Comparison of ENCODE assay signal across 9 mouse cellular contexts in genomic region chr3:147182366-147182875, GRCm38 (mm10).
A peak's percentile ranks its signal among the peaks of the same experiment; 100 is the strongest.
DNase-seq lines count a peak whose midpoint lies in the region; ATAC-seq and TF ChIP-seq lines count a peak whose summit lies in the region.
"Had no signal": no experiment of that assay in that cellular context is flagged by ENCODE, and none has a peak within 500 bp of the region (broad histone marks: within the 10 kb centered on the region; RNA-seq: fewer than 3 reads in every experiment).

No protein-coding gene starts in this region.

- ATAC-seq in forebrain, embryonic 13.5 days: peak; percentile 89

- H3K9me3 ChIP-seq in forebrain, embryonic 13.5 days (replicated peaks): no peaks in the 10 kb centered on the region
- no peaks in the 10 kb centered on the region for H3K9me3 ChIP-seq in midbrain, embryonic 10.5 days (replicated peaks)

- TF ChIP-seq POLR2A in cerebellum, adult 2 months (IDR thresholded peaks at IDR 0.05; ENCODE audit: borderline replicate concordance, insufficient read depth, low read length): no peak

- H3K4me3 ChIP-seq in cerebellum, adult 2 months (replicated peaks; ENCODE audit: insufficient read depth, low read depth, low read length): no peak overlapping the region
- 0 out of 2 replicates have a peak overlapping the region, but pooled peaks have one; percentile 4 for H3K4me3 ChIP-seq in forebrain, embryonic 13.5 days
- H3K4me3 ChIP-seq in midbrain, embryonic 10.5 days: peak overlapping the region; percentile 42

- H3K9ac ChIP-seq in forebrain, embryonic 13.5 days: peak overlapping the region; percentile 46; the same call in 1 of the 2 replicates
- H3K9ac ChIP-seq: liver, embryonic 14.5 days had no signal

- no peaks in the 10 kb centered on the region for H3K27me3 ChIP-seq in cerebellum, adult 2 months (ENCODE audit: control insufficient read depth, insufficient read depth, low read length)
- H3K27me3 ChIP-seq in forebrain, embryonic 13.5 days: no peaks in the 10 kb centered on the region
- peaks cover 29% of the 10 kb centered on the region for H3K27me3 ChIP-seq in midbrain, embryonic 10.5 days (ENCODE audit: low read depth, poor library complexity, severe bottlenecking)

- H3K36me3 ChIP-seq in forebrain, embryonic 13.5 days (ENCODE audit: poor library complexity, severe bottlenecking): no peaks in the 10 kb centered on the region
- H3K36me3 ChIP-seq in midbrain, embryonic 10.5 days: no peaks in the 10 kb centered on the region

- H3K27ac ChIP-seq in cerebellum, adult 2 months (ENCODE audit: insufficient read depth, low read length): no peak overlapping the region
- H3K27ac ChIP-seq in forebrain, embryonic 13.5 days: peak overlapping the region; percentile 83
- peak overlapping the region; percentile 88 for H3K27ac ChIP-seq in midbrain, embryonic 10.5 days (replicated peaks)
- H3K27ac ChIP-seq: liver, embryonic 14.5 days had no signal

- 5% methylated on average over 15 of the region's 15 CpGs for WGBS in cerebellum, adult 2 months
- WGBS in forebrain, embryonic 13.5 days: 18% methylated on average over 15 of the region's 15 CpGs
- 26% methylated on average over 15 of the region's 15 CpGs for WGBS in midbrain, embryonic 10.5 days

- no peak for TF ChIP-seq CTCF in cerebellum, adult 2 months (IDR thresholded peaks at IDR 0.05; ENCODE audit: borderline replicate concordance, insufficient read depth, low read depth, low read length)

- H3K4me1 ChIP-seq in cerebellum, adult 2 months (ENCODE audit: control insufficient read depth, insufficient read depth, low read length): peaks cover 3% of the 10 kb centered on the region
- peaks cover 36% of the 10 kb centered on the region for H3K4me1 ChIP-seq in forebrain, embryonic 13.5 days
- H3K4me1 ChIP-seq in midbrain, embryonic 10.5 days: peaks cover 51% of the 10 kb centered on the region

- peak; percentile 12 to 24 for DNase-seq in cerebellum, adult 2 months
- no peak for DNase-seq in cerebellum, adult 11-12 months
- peak; percentile 9 to 22 for DNase-seq in layer of hippocampus, postnatal 14 days (ENCODE audit: low spot score in 2 of 2)
- DNase-seq in layer of hippocampus, adult 9-11 months: no peak
- DNase-seq in midbrain, embryonic 10.5 days (ENCODE audit: low spot score): no peak
- DNase-seq in thymus, postnatal 36 days: no peak
- no peak for DNase-seq in embryo, embryonic 10 days (ENCODE audit: low spot score)

- H3K4me2 ChIP-seq in forebrain, embryonic 13.5 days: peak overlapping the region; percentile 46

Comparison
In these comparisons a context has a peak if more than half of its experiments do, and no peak if none do; other contexts are left out.
1. DNase-seq: peak in cerebellum, adult 2 months (2 of 2) and layer of hippocampus, postnatal 14 days (2 of 2); none in cerebellum, adult 11-12 months (single experiment), layer of hippocampus, adult 9-11 months (single experiment), midbrain, embryonic 10.5 days (single experiment), thymus, postnatal 36 days (0 of 2) and embryo, embryonic 10 days (single experiment).